10 mouse cellular contexts compared by ENCODE assay signal in the genomic region with DNA sequence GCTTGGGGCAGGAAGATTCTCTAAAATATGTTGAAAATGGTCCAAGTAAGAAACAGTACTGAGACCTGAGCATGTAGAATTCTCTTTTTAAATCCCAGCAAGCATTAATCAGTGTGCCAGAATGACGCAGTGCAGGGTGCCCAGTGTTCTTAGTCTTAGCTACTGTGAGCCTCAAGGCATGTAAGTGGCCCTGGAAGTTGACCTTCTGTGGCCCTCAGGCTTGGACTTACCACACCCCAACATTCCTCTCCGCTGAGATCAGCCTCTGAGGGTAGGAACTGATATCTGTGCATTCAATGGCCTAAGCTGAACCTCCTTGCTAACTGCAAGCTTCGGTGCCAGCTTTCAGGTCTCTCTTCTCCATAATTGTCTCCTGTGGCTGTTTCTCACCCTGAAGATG.
DNase-seq lines count a peak whose midpoint lies in the region; ATAC-seq lines count a peak whose summit lies in the region.
"Had no signal": no experiment of that assay in that cellular context is flagged by ENCODE, and none has a peak within 500 bp of the region (broad histone marks: within the 10 kb centered on the region; RNA-seq: fewer than 3 reads in every experiment).

No protein-coding gene starts in this region.

- H3K36me3 ChIP-seq in forebrain, embryonic 15.5 days, result no peaks in the 10 kb centered on the region
- H3K36me3 ChIP-seq: embryonic facial prominence, embryonic 12.5 days; liver, embryonic 12.5 days had no signal

- no peak overlapping the region for H3K9ac ChIP-seq in forebrain, embryonic 15.5 days (replicated peaks)
- H3K9ac ChIP-seq: embryonic facial prominence, embryonic 12.5 days; liver, embryonic 12.5 days had no signal

- H3K27me3 ChIP-seq in forebrain, embryonic 15.5 days, result no peaks in the 10 kb centered on the region
- H3K27me3 ChIP-seq: embryonic facial prominence, embryonic 12.5 days; liver, embryonic 12.5 days had no signal

- DNase-seq in urinary bladder, adult 18-20 months (ENCODE audit: low spot score in 2 of 2), result peak; percentile 9 to 10
- DNase-seq in urinary bladder, postnatal 10 days (ENCODE audit: low spot score), result no peak
- peak; percentile 54 for DNase-seq in adrenal gland, postnatal 25 days
- peak; percentile 83 to 89 for DNase-seq in lung, adult 18-20 months
- peak; percentile 30 for DNase-seq in testis, postnatal 14 days (ENCODE audit: low spot score)
- DNase-seq: right cerebral cortex, postnatal 25 days had no signal

- no peak overlapping the region for H3K4me3 ChIP-seq in forebrain, embryonic 15.5 days
- H3K4me3 ChIP-seq: embryonic facial prominence, embryonic 12.5 days; liver, embryonic 12.5 days had no signal

- H3K4me2 ChIP-seq in forebrain, embryonic 15.5 days (replicated peaks), result no peak overlapping the region
- H3K4me2 ChIP-seq: embryonic facial prominence, embryonic 12.5 days; liver, embryonic 12.5 days had no signal

- H3K27ac ChIP-seq in forebrain, embryonic 15.5 days (replicated peaks), result no peak overlapping the region
- H3K27ac ChIP-seq: embryonic facial prominence, embryonic 12.5 days; liver, embryonic 12.5 days had no signal

- no peak for ATAC-seq in forebrain, embryonic 15.5 days (replicated peaks)
- ATAC-seq in granulocyte monocyte progenitor cell, adult 5-6 weeks (replicated peaks; ENCODE audit: poor library complexity, severe bottlenecking), result no peak
- ATAC-seq: liver, embryonic 12.5 days had no signal

- 64% methylated on average over 3 of the region's 3 CpGs for WGBS in forebrain, embryonic 15.5 days

- no peaks in the 10 kb centered on the region for H3K9me3 ChIP-seq in forebrain, embryonic 15.5 days
- H3K9me3 ChIP-seq: embryonic facial prominence, embryonic 12.5 days; liver, embryonic 12.5 days had no signal

- H3K4me1 ChIP-seq in forebrain, embryonic 15.5 days, result peaks cover 7% of the 10 kb centered on the region
- H3K4me1 ChIP-seq: liver, embryonic 12.5 days had no signal
